Mouse (Mus musculus) spleen, adult 2 months (tissue): Measurements from ENCODE around the gene Thsd1. TPM values are rescaled to one million over a fixed set of nuclear protein-coding genes. Genes with fewer than 3 reads are reported as not detected.

Experiments
- DNase-seq, 2 experiments: peaks; one replicate each; pipeline versions ENCODE4 v3.0.0 to v3.0.0-alpha.2; 2012 to 2021; ENCODE audit warnings: low spot score in 2 of 2, low read depth in 1 of 2
- H3K27ac ChIP-seq: fragments of 200-500 bp; 2 replicates; pipeline ENCODE4 v1.5.1; 2012; ENCODE audit warnings: low read length, inconsistent platforms; ENCODE audit not compliant: insufficient read depth
- H3K27me3 ChIP-seq: fragments of 200-500 bp; 2 replicates; pipeline ENCODE4 v1.6.1; 2012; ENCODE audit warnings: mild to moderate bottlenecking, moderate library complexity, low read length, inconsistent platforms; ENCODE audit not compliant: control insufficient read depth, insufficient read depth
- H3K36me3 ChIP-seq: fragments of 200-500 bp; 2 replicates; pipeline ENCODE4 v1.6.1; 2012; ENCODE audit warnings: mild to moderate bottlenecking, low read length, inconsistent platforms; ENCODE audit not compliant: control insufficient read depth, insufficient read depth
- H3K4me1 ChIP-seq: fragments of 200-500 bp; 2 replicates; pipeline ENCODE4 v1.6.1; 2011; ENCODE audit warnings: inconsistent platforms; ENCODE audit not compliant: control insufficient read depth, insufficient read depth, insufficient read length
- H3K4me3 ChIP-seq: fragments of 200-500 bp; 2 replicates; pipeline ENCODE4 v1.5.1; 2011; ENCODE audit warnings: mild to moderate bottlenecking, inconsistent platforms; ENCODE audit not compliant: insufficient read depth, insufficient read length; ENCODE audit errors: extremely low read depth
- CTCF ChIP-seq: fragments of 200-500 bp; IDR thresholded peaks from 2 replicates; pipeline ENCODE4 v1.5.1; 2011; ENCODE audit warnings: mild to moderate bottlenecking, inconsistent platforms; ENCODE audit not compliant: insufficient read depth, insufficient read length, insufficient replicate concordance; ENCODE audit errors: extremely low read depth
- POLR2A ChIP-seq: fragments of 200-500 bp; IDR thresholded peaks from 2 replicates; pipeline ENCODE4 v1.6.1; 2011; ENCODE audit warnings: low read depth, low read length, inconsistent platforms
- WGBS: fragments of 180-500 bp; shearing (Covaris S2); methylation state at CpG from one replicate; pipeline ENCODE4 v1.1.7; 2018; 5-methylcytosine and 5-hydroxymethylcytosine counted together
- polyA plus RNA-seq: library from polyadenylated mRNA; depleted of rRNA; stranded (reverse); fragments of >200 nt; gene quantifications from 2 replicates; pipeline ENCODE4 v1.2.3, GENCODE M21; 2012

Gene Thsd1
- polyA plus RNA-seq, 1 experiment: 2.3 TPM

- Histone ChIP-seq H3K36me3 (peaks cover 10% of the 10 kb centered on the region), H3K4me3 (no peak overlapping the region), H3K27ac (no peak overlapping the region), H3K27me3 (no peaks in the 10 kb centered on the region), H3K4me1 (peaks cover 4% of the 10 kb centered on the region)
- no peak for DNase-seq
- TF ChIP-seq POLR2A (no peak), CTCF (no peak)
- 94% methylated on average over 6 of the region's 6 CpGs for WGBS
Observed at GRCm38 (mm10) chr8:22197914-22198313, 29.2 kb upstream of the Thsd1 start.

DNA sequence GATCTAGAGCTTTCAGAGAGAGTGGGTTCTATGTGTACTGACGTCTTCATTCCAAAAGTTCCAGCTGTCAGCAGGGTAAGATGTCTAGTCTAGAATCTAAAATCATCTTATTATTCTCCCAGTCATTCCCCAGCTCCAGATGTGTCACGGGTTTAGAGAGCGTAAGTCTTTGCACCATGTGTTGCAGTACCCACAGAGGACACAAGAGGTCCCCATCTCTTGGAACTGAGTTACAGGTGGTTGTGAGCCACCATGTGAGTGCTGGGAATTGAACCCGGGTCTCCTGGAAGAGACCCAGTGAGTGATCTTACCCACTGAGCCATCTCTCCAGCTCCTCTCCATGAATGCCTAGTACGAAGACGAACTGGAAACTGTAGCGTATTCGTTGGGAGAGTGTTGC is 27.6 kb upstream of the Thsd1 start:
- H3K36me3 ChIP-seq: peaks cover 12% of the 10 kb centered on the region
- 96% methylated on average over 8 of the region's 8 CpGs for WGBS
- TF ChIP-seq POLR2A: no peak
- no peak for TF ChIP-seq CTCF

GRCm38 (mm10) chr8:22207535-22207934 is 19.6 kb upstream of the Thsd1 start:
- Histone ChIP-seq H3K27ac (no peak overlapping the region), H3K36me3 (peaks cover 21% of the 10 kb centered on the region), H3K4me1 (no peaks in the 10 kb centered on the region), H3K4me3 (no peak overlapping the region), H3K27me3 (no peaks in the 10 kb centered on the region)
- TF ChIP-seq CTCF (no peak), POLR2A (no peak)
- no peak for DNase-seq
- WGBS: 43% methylated on average over 4 of the region's 4 CpGs

More for the DNA sequence above, 27.6 kb upstream of the Thsd1 start:
- no peak for DNase-seq
- Histone ChIP-seq H3K4me1 (peaks cover under 1% of the 10 kb centered on the region; the same call in 1 of the 2 replicates), H3K4me3 (no peak overlapping the region), H3K27me3 (no peaks in the 10 kb centered on the region), H3K27ac (no peak overlapping the region)

- WGBS: 48% methylated on average over 5 of the region's 5 CpGs
- Histone ChIP-seq H3K27me3 (no peaks in the 10 kb centered on the region), H3K4me1 (no peaks in the 10 kb centered on the region), H3K27ac (no peak overlapping the region), H3K4me3 (no peak overlapping the region), H3K36me3 (peaks cover 22% of the 10 kb centered on the region)
- no peak for TF ChIP-seq POLR2A
- no peak for TF ChIP-seq CTCF
- DNase-seq: no peak
Observed at GRCm38 (mm10) chr8:22209012-22209411, 18.1 kb upstream of the Thsd1 start.

GRCm38 (mm10) chr8:22214826-22215225 is 12.3 kb upstream of the Thsd1 start:
- no peak for DNase-seq
- TF ChIP-seq POLR2A (no peak), CTCF (no peak)
- Histone ChIP-seq H3K27ac (no peak overlapping the region), H3K4me1 (no peaks in the 10 kb centered on the region), H3K36me3 (peaks cover 20% of the 10 kb centered on the region), H3K27me3 (no peaks in the 10 kb centered on the region), H3K4me3 (no peak overlapping the region)
- 92% methylated on average over 10 of the region's 10 CpGs for WGBS

DNA sequence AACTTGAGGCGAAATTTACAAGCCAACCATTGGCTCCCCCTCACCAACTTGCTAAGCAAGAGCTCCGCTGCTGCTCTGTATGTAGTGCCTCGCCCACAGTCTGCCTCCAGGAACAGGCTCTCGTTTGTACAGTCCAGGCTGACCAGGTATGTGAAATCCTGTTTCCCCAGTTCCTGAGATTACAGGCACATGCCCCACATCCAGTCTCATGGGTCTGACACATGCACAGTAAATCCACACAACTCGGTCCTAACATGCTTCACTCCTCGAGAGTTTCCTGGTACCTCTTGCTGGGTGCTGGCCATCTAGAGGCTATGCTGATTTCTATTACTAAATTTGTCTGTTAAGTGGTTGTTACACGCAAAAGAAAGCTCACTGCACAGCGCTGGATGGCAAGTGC is 752 bp upstream of the Thsd1 start:
- DNase-seq: no peak
- Histone ChIP-seq H3K4me3 (no peak overlapping the region), H3K27ac (no peak overlapping the region), H3K36me3 (no peaks in the 10 kb centered on the region), H3K4me1 (peaks cover 11% of the 10 kb centered on the region), H3K27me3 (no peaks in the 10 kb centered on the region)
- no peak for TF ChIP-seq POLR2A
- WGBS: 48% methylated on average over 8 of the region's 8 CpGs

DNA sequence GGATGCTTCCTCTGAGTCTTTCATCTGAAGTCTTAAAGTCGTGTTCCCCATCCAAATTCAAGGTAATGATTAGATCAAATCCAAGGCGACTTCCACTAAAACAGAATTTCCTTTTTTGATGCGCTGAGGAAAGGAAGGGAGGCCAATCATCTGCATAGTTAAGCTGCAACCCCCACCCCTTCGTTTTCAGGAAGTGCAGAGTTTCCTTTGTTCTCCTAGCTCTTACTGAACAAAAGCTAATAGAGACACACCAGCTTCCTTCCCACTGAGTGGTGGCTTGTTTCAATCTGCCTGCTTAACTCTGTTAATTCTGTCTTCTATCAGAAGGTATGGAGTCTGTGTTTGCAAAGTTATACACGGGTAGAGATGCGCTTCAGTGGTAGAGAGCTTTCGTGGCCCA is 1.5 kb downstream of the Thsd1 start:
- no peaks in the 10 kb centered on the region for H3K36me3 ChIP-seq
- TF ChIP-seq POLR2A (no peak), CTCF (no peak)
- peak overlapping the region; percentile 12; the same call in 1 of the 2 replicates for H3K4me3 ChIP-seq
- no peak overlapping the region for H3K27ac ChIP-seq
- no peaks in the 10 kb centered on the region for H3K27me3 ChIP-seq
- WGBS: 8% methylated on average over 7 of the region's 7 CpGs
- peaks cover 11% of the 10 kb centered on the region for H3K4me1 ChIP-seq
- no peak for DNase-seq
